Mouse (Mus musculus) stomach, embryonic 15.5 days (tissue): ENCODE measurements around the gene Mafb. TPM values are rescaled to one million over a fixed set of nuclear protein-coding genes. Genes with fewer than 3 reads are reported as not detected.

Experiments
- ATAC-seq: fragments of 200-750 bp; cut with Nextera tagmentation; 2 replicates; pipeline ENCODE4 v1.8.0; 2017; ENCODE audit warnings: low read depth, moderate number of reproducible peaks, moderate TSS enrichment; ENCODE audit not compliant: insufficient read depth, low FRiP score
- H3K27ac ChIP-seq: fragments of 300-500 bp; sonication (generic); 2 replicates; pipeline ENCODE4 v1.5.1; 2015; ENCODE audit warnings: mild to moderate bottlenecking, inconsistent platforms
- H3K27me3 ChIP-seq: fragments of 300-500 bp; sonication (generic); replicated peaks from 2 replicates; pipeline ENCODE4 v1.6.1; 2015; ENCODE audit warnings: inconsistent platforms
- H3K36me3 ChIP-seq: fragments of 300-500 bp; sonication (generic); 2 replicates; pipeline ENCODE4 v1.6.1; 2015; ENCODE audit warnings: inconsistent platforms
- H3K4me1 ChIP-seq: fragments of 300-500 bp; sonication (generic); 2 replicates; pipeline ENCODE4 v1.6.1; 2015; ENCODE audit warnings: inconsistent platforms
- H3K4me2 ChIP-seq: fragments of 300-500 bp; sonication (generic); 2 replicates; pipeline ENCODE4 v1.6.1; 2015; ENCODE audit warnings: mild to moderate bottlenecking, inconsistent platforms
- H3K4me3 ChIP-seq: fragments of 300-500 bp; sonication (generic); replicated peaks from 2 replicates; pipeline ENCODE4 v1.5.1; 2015; ENCODE audit warnings: inconsistent platforms
- H3K9ac ChIP-seq: fragments of 300-500 bp; sonication (generic); 2 replicates; pipeline ENCODE4 v1.6.1; 2015; ENCODE audit warnings: inconsistent platforms
- H3K9me3 ChIP-seq: fragments of 300-500 bp; sonication (generic); 2 replicates; pipeline ENCODE4 v1.6.1; 2016; ENCODE audit warnings: inconsistent platforms
- WGBS: fragments of 180-500 bp; shearing (Covaris S2); methylation state at CpG from one replicate; pipeline ENCODE4 v1.1.7; 2015; 5-methylcytosine and 5-hydroxymethylcytosine counted together
- polyA plus RNA-seq: library from polyadenylated mRNA; unstranded; fragments of >200 nt; fragmentation: Nextera tagmentation; extraction: Ambion mirVana; gene quantifications from 2 replicates; pipeline ENCODE4 v1.2.1, GENCODE M21; 2015

The Mafb gene
- polyA plus RNA-seq, 1 experiment from 2014 or later = 9.2 TPM

DNA sequence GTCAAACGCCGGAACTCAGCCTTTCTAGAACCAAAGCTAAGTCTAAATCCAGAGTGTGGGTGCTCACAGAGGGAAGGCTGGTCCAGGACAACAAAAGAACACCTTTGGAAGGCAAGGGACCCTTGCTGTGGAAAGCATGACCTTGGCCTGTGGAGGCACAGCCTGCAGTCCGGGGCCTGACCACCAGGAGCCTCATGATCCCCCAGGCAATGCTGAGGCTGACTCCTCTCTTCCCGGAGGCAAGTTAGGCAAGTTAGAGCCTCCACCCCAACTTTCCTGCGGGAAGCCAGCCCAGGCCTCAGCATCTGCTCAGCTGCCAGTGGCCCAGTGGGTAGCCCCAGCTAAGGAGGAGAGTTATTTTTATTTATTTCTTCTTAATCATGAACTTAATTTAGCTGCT, 9.4 kb upstream of the Mafb start:
- ATAC-seq = no peak
- WGBS = 42% methylated on average over 5 of the region's 5 CpGs

DNA sequence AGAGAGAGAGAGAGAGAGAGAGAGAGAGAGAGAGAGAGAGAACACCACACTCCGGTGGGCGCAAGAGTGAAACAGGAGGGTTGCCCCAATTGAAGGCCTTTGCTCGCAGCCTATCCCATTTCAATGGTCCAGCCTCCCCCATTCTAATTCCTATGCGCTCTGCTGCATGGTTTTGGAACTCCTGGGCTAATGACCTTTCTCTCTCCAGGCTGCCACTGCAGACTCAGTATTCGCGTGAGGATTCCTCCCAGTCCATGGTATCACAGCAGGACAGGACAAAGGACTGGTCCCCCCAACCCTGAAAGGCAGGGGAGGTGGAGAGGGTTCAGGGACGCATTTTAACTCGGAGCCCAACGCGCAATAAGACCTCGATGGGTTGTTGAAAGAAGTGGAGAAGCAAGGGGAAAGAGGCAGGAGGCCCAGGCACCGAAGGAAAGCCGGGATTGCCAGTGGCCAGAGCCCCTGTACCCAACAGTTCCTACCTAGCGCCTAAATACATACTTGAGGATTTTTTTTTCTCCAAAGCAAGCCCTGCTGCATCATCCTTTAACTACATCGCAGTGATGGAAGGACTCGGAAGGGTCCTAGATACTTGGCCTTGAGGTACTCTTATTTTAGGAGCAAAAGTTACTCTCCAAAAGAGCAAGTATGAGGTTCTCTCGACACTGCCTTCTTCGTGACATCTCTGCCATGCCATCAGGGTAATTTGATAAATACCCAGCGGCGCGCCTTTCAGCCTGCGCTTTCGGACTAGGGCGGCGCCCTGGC, 3.0 kb upstream of the Mafb start:
- Histone ChIP-seq H3K4me3 (no peak overlapping the region), H3K27me3 (peaks cover 68% of the 10 kb centered on the region), H3K9me3 (no peaks in the 10 kb centered on the region), H3K9ac (no peak overlapping the region), H3K4me1 (peaks cover 33% of the 10 kb centered on the region), H3K27ac (no peak overlapping the region), H3K4me2 (0 out of 2 replicates have a peak overlapping the region, but pooled peaks have one; percentile 98), H3K36me3 (no peaks in the 10 kb centered on the region)
- 5% methylated on average over 25 of the region's 25 CpGs for WGBS
- no peak for ATAC-seq

More for the DNA sequence above, 9.4 kb upstream of the Mafb start:
- no peaks in the 10 kb centered on the region for H3K9me3 ChIP-seq
- H3K4me1 ChIP-seq = no peaks in the 10 kb centered on the region
- H3K4me3 ChIP-seq = no peak overlapping the region
- no peak overlapping the region for H3K9ac ChIP-seq
- peaks cover 47% of the 10 kb centered on the region for H3K27me3 ChIP-seq
- no peak overlapping the region for H3K4me2 ChIP-seq
- no peaks in the 10 kb centered on the region for H3K36me3 ChIP-seq
- H3K27ac ChIP-seq = no peak overlapping the region

DNA sequence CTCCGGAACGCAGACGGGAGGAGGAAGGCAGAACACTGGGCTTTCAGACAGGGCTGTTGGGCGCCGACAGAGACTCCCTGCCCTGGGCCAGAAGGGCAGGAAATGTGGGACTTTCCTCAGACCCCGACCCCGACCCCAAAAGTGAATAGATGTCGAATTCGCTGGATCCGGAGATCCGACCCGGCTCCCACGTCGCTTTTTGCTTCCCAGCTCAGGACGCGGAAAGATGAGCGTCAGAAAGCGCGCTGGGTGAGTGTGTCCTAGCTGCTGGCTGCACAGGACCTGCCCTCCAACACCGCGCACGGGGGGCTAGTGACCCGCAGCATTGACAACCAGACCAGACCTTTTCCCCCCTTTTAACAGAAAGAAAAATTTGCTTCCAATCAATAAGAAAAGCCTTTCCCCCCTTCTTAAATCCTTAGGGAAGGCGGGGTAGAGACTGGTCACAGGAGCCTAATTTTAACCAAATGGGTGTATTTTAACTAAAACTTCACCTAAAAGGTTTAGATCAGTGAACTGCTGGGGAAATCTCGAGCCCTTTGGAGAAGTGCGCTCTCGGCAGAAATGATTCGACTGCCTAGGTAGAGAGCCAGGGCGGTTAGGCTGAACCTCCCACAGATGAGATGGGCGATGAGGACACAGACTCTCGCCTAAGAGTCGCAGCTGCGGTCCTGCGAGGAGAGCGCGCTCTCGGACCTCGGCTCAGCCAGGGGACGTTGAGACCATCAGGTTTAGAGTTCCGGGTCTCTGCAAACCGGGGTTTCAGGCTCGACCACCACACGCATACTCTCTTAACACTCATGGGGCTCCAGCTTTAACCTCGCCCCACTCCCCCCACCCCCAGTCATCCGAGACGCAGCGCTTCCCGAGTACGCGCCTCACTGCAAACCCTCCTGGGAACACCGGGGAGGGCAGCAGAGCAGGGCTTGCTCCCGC, 1.8 kb upstream of the Mafb start:
- under 1% methylated on average over 52 of the region's 52 CpGs for WGBS
- Histone ChIP-seq H3K4me1 (peaks cover 33% of the 10 kb centered on the region), H3K27ac (no peak overlapping the region), H3K36me3 (no peaks in the 10 kb centered on the region), H3K27me3 (peaks cover 64% of the 10 kb centered on the region), H3K9ac (no peak overlapping the region), H3K9me3 (no peaks in the 10 kb centered on the region), H3K4me2 (peak overlapping the region; percentile 98), H3K4me3 (peak overlapping the region; percentile 51)
- ATAC-seq = no peak

DNA sequence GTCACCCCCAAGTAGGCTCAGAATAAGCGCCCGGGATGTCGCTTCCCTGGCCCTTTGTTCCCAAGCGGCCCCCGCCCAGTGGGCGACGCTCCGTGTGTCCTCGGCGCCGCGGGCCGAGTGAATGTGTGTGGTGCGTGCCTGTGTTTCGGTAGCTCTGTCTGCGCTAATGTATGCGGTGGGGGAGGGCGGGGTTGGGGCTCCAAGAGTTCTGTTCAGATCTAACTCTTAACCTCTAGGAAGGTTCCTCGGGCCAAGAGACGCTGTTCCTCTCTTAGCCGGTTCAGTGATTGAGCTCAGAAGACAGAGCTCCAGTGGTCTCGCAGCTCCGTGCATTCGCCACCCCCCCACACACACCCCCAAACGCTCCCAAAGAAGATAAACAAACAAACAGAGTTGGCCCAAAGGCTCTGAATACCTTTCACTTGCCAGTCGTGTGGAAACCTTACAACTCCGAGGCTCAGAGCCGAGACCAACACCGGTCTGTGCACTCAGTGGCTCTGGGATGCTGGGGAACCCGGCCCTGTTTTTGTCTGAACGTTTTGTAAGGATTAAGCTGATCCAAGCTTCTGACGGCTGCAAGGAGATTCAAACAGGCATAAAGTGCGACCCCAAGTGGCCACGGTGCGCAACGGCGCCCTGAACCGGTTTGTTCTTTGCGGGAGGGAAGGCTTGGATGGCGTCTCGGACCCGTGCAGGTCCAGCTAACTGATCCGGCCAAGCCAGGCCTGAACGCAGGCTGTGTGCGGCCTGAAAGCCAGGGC, 763 bp upstream of the Mafb start:
- Histone ChIP-seq H3K4me3 (peak overlapping the region; percentile 51), H3K27ac (peak overlapping the region; percentile 85), H3K9me3 (no peaks in the 10 kb centered on the region), H3K4me2 (peak overlapping the region; percentile 98), H3K27me3 (peaks cover 63% of the 10 kb centered on the region), H3K4me1 (peaks cover 33% of the 10 kb centered on the region), H3K36me3 (no peaks in the 10 kb centered on the region), H3K9ac (peak overlapping the region; percentile 22; the same call in 1 of the 2 replicates)
- WGBS = under 1% methylated on average over 45 of the region's 45 CpGs
- ATAC-seq = peak; percentile 33

DNA sequence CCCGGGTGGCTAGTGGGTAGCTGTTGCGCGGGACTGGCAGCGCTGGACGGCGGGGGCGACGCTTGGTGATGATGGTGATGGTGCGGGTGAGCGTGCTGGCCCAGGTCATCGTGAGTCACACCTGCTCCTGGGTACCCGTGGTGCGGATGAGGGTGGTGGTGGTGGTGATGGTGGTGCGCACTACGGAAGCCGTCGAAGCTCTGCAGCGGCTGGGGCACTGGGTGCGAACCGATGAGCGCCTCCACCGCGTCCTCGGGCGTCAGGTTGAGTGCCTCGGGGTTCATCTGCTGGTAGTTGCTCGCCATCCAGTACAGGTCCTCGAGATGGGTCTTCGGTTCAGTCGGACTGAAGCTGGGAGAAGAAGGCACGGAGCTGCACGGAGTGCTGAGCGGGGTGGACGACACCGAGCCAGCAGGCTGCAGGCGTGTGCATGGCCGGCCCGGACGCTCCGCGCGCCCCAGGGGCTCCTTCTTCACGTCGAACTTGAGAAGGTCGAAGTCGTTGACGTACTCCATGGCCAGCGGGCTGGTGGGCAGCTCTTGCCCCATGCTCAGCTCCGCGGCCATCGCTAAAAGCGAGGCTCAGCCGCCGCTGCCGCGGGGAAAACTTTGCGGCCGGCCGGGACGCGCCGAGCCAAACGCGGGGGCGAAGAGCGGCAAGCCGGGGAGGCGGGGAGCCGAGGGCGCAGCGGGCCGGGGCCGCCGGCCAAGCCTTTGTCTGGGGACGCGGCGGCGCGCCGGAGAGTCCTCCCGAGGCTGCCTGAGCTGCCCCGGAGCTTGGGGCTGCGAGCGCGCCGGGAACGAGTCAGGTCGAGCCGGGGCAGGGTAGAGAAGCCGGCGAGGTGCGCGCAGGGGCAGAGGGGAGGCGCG, 520 bp downstream of the Mafb start:
- Histone ChIP-seq H3K36me3 (no peaks in the 10 kb centered on the region), H3K27ac (peak overlapping the region; percentile 85), H3K27me3 (peaks cover 63% of the 10 kb centered on the region), H3K4me3 (peak overlapping the region; percentile 51), H3K4me1 (peaks cover 33% of the 10 kb centered on the region), H3K4me2 (peak overlapping the region; percentile 98), H3K9ac (peak overlapping the region; percentile 45), H3K9me3 (no peaks in the 10 kb centered on the region)
- WGBS = 1% methylated on average over 93 of the region's 95 CpGs
- no peak for ATAC-seq

DNA sequence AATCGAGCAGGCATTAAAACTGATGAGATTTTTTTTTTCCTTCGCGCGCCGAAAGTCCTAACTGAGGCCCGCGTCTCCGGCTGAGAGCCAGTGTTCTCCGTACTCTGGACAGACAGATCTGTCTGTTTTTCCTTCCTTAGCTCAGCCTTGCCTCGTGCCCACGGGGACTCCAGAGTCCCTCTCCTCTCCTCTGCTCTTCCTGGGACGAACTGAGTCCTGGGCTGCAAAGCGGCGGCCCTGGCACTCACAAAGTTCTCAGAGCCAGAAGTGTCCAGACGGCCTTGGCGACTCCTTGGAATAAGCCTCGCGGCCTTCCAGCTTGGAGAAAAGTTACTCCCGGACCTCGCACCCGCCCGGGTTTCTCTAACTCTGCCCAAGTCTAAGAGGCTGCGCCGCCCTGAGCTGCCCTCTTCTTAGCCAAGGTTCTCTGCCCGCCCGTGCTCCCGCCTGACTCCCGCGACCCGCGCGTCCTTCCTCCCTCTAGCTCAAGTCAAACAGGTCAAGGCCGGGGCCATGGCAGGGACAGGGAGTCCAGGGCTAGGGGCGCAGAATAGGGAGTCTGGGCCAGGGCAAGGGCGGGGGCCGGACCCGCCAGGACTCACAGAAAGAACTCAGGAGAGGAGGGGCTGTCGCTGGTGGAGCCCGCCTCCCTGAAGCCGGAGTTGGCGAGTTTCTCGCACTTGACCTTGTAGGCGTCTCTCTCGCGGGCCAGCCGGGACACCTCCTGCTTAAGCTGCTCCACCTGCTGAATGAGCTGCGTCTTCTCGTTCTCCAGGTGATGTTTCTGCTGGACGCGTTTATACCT, 1.6 kb downstream of the Mafb start:
- Histone ChIP-seq H3K9me3 (no peaks in the 10 kb centered on the region), H3K4me2 (peak overlapping the region; percentile 98), H3K36me3 (no peaks in the 10 kb centered on the region), H3K27ac (no peak overlapping the region), H3K9ac (0 out of 2 replicates have a peak overlapping the region, but pooled peaks have one; percentile 10), H3K4me3 (peak overlapping the region; percentile 51), H3K4me1 (peaks cover 33% of the 10 kb centered on the region), H3K27me3 (peaks cover 60% of the 10 kb centered on the region)
- ATAC-seq = no peak
- 2% methylated on average over 50 of the region's 50 CpGs for WGBS

DNA sequence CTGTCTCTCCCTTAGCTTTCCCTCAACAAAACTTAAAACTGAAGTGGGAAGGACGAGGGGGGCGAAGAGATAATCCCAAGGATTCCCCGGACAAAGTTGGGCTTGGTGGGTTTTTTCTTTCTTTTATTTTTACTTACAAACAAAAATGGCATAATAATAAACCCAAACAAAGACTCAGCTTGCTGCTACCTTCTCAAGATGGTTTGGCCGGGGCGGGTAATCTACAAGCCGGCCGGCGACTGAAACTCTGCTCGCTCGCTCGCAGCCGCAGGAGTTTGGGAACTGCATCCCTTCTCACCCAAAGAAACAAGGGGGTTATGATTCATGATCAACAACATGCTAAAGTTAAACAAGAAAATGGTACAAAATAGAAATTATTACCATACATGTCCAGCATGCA, 2.2 kb downstream of the Mafb start:
- Histone ChIP-seq H3K4me3 (peak overlapping the region; percentile 51), H3K36me3 (no peaks in the 10 kb centered on the region), H3K9ac (no peak overlapping the region), H3K27ac (no peak overlapping the region), H3K4me2 (peak overlapping the region; percentile 98), H3K4me1 (peaks cover 33% of the 10 kb centered on the region), H3K27me3 (peaks cover 60% of the 10 kb centered on the region), H3K9me3 (no peaks in the 10 kb centered on the region)
- no peak for ATAC-seq
- WGBS = 13% methylated on average over 12 of the region's 12 CpGs

DNA sequence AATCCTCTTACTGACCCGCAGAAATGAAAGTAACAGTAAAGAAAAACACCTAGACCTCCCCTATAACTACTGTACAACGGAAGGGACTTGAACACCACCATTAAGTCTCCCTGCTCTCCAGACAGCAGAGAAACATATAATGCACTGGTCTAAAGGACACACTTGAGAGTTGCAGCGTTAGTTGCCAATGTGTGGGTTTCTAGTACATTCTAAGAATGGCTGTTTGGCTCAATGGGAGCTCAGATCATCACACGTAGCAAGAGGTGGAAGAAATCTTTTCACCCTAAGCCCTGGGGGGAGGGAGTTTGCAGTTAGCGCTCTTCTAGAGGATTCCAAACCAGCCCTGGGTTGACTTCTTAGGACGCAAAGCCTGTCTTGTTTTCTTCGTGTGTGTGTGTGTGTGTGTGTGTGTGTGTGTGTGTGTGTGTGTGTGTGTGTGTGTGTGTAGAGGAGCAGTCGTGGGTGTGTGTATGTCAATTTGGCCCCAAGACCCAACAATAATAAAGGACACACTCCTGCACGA, 2.7 kb downstream of the Mafb start:
- peaks cover 32% of the 10 kb centered on the region for H3K4me1 ChIP-seq
- H3K9ac ChIP-seq = no peak overlapping the region
- H3K27me3 ChIP-seq = peaks cover 59% of the 10 kb centered on the region
- H3K36me3 ChIP-seq = no peaks in the 10 kb centered on the region
- no peaks in the 10 kb centered on the region for H3K9me3 ChIP-seq
- no peak for ATAC-seq
- WGBS = 16% methylated on average over 9 of the region's 9 CpGs
- peak overlapping the region; percentile 98 for H3K4me2 ChIP-seq
- H3K4me3 ChIP-seq = peak overlapping the region; percentile 51
- no peak overlapping the region for H3K27ac ChIP-seq

DNA sequence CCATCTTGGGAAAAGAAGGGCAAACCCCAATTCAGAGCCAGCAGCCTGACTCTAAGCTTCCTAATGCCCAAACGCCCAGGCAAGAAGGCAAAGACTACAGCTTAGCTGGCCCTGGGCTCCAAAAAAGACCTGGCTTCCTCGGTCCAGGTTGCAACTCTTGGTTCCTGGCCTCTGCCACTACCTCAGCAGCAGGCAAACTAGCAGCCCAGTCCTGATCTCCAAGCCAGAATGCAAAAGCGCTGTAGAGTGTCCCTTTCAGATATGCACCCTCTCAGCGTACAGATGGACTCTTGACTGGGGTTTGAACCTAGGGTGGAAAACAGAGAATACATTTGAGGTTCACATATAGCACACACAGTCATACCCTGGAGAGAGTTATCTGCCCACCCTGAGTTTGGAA, 3.7 kb downstream of the Mafb start:
- Histone ChIP-seq H3K4me2 (no peak overlapping the region), H3K9me3 (no peaks in the 10 kb centered on the region), H3K27ac (no peak overlapping the region), H3K27me3 (peaks cover 58% of the 10 kb centered on the region), H3K9ac (no peak overlapping the region), H3K4me1 (peaks cover 25% of the 10 kb centered on the region), H3K36me3 (no peaks in the 10 kb centered on the region), H3K4me3 (no peak overlapping the region)
- WGBS = 41% methylated on average over 4 of the region's 4 CpGs
- no peak for ATAC-seq

DNA sequence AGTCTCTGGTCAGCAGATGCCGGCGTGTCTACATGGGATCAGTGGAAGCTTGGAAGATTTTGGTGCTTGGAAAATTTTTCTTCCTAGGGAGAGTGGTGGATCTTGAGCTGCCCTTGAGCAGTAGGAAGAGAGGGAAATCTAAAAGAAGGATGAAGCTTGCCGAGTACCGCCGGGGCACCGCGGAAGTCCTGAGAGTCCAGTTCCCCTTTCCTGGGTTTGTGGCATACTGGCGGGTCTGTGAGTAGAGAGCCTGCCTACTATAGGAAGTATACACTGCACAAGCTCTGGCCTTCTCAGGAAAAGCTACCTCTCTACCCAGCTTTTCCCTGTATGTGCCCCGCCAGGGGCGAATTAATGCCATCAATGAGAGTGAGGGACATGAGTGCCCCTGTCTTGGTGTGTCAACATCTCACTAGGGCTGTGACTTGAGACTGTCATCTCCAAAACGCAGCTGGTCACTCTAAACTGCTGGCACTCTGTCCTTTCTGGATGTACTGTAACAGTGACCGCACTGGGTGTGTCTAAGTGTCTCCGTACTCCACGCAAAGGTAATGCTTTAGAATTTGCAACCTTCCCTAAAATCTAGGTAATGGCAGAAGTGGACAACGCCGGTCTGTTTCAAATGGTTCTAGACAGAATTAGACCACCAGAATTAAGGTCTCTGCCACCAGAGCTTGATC, 5.3 kb downstream of the Mafb start:
- Histone ChIP-seq H3K4me1 (peaks cover 16% of the 10 kb centered on the region), H3K27me3 (peaks cover 68% of the 10 kb centered on the region), H3K4me2 (no peak overlapping the region), H3K9me3 (no peaks in the 10 kb centered on the region), H3K4me3 (no peak overlapping the region), H3K36me3 (no peaks in the 10 kb centered on the region), H3K9ac (no peak overlapping the region), H3K27ac (no peak overlapping the region)
- 30% methylated on average over 16 of the region's 16 CpGs for WGBS
- no peak for ATAC-seq
